Mouse (Mus musculus): ENCODE data around the gene Sncg. TPM values are rescaled to one million over a fixed set of nuclear protein-coding genes. Genes with fewer than 3 reads are reported as not detected.
"Not testable (repeated sequence)": the region's sequence is repeated elsewhere in the genome, so short reads cannot be mapped to it uniquely, and the experiment has no call there.

The Sncg gene
- total RNA-seq, 1 experiment from 2014 or later, result 7.4 TPM

DNA sequence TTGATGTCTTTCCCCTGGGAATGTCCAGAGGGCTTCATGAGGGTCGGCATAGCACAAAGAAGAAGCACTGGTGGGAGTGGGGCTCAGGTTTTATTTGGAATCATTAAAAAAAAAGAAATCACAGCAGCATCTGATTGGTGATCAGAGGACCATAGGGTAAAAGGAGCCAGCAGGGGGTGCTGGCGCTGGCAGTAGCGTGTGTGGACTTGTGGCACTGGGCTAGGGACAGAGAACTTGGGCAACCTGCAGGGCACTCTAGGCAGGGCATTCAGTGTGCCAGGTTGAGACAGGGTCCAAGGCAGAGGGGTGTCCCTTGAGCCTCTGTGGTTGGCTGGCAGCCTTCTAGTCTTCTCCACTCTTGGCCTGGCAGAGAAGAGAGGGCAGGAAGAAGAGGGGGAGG lies 4.4 kb downstream of the Sncg start:
- peak; percentile 9 for DNase-seq

DNA sequence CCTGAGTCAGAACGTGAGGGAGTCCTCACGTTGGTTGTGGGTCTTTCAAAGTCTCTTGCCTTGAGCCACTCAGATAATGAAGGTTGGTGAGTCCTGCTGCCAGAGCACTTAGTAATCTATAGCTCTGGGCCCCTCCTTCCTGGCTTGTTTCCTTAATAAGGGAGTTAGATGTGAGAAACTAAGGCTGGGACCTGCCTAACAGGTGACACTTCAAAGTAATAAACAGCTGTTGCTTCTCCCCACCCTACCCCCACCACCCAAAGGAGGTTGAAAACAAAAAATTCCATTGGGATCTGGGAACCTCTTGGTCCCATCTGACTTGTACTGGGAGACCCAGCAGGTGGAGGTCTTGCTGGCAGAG lies 9.5 kb downstream of the Sncg start:
- DNase-seq, result no peak

- DNase-seq, result not testable (repeated sequence)
These were observed 10.1 kb downstream of the Sncg start for GRCm38 (mm10) chr14:34364254-34365146.

DNA sequence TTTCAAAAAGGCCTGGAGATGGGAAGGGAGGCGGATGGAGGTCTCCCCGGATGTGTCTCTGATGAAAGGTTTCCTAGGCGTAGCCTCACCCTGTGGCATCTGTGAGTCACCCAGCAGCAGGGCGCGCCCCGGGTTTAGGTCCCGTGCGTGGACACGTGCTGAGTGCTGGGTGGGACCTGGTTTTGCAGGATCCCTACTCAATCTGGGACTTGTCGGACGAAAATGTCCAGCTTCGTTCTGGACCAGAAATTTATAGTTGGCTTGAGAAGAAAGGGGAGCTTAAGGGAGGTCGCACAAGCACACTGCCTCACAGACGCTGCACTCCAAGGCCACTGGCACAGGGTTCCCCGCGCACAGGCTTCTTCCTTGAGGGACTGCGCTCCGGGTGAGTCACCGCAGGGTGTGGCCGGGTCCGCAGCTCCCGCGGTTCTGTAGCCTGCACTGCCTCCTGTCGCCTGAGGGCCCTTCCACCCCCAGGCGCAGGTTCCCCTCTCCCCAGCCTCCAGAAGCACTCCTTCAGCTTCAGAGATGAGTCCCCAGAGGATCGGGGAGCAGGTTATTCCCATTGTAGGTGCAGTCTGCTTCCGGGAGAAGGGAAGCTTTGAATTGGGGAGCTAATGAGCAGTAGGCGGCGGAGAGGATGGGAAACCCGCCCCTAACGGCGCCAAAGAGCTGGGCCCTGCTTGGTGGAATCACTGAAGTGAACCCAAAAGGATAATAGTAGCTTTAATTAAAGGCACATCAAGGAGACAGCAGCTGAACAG lies 10.9 kb downstream of the Sncg start:
- peak; percentile 87 for DNase-seq

DNA sequence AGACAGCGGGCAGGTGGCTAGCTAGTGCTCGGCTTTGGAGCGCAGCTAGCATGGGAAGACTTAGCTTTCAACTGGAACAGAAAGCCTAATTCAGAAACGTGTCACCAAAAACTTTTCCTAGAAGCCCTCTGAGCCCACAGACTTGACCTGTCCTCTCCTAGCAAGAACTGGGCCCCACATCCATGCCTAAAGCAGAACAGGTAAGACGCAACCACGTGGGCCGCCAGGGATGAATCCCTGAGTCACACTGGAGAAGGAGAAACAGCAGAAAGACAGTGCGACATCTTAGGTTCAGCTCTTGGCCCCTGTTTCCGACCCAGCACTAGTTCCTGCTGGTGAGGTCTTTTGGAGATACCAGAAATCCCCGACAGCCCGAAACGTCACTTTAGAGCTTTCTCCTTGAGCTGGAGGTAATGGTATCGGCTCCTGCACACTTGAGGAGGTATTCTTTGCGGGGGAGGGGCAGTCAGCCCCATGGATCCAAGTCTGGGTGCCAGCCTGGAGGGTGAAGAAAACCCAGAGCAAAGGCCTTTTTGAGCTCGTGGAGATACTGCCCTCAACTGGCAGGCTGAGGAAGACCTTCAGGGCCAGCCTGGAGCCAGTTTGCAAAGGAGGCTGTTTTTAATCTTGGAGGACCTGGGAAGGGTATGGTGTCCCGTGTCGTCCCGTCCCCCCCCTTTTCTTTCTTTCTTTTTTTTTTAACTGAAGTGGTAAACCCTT lies 11.7 kb downstream of the Sncg start:
- DNase-seq, result peak; percentile 71

DNA sequence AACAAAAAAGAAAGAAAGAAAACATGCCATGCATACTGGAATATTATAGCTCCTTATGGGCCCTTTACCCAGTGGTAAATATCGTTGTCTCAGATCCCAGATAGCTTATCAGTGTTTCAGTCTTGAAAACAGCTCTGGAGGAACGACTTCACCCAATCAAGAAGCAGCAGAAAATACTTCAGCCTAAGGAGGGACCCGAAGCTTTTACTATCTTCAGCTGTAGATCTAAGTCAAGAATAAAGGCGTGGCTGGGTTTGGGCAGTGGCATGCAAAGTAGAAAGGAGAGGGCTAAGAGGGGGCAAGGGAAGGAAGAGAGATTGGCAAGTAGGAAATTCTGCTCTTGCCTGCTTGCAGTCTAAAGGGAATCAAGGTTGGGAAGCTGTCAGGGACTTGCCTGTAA lies 12.5 kb downstream of the Sncg start:
- no peak for DNase-seq

GRCm38 (mm10) chr14:34360251-34360650 lies 14.3 kb downstream of the Sncg start:
- no peak for DNase-seq

GRCm38 (mm10) chr14:34359676-34360244 lies 14.8 kb downstream of the Sncg start:
- no peak for DNase-seq

- DNase-seq, result no peak
These were observed 16.7 kb downstream of the Sncg start for GRCm38 (mm10) chr14:34357671-34358455.

- no peak for DNase-seq
These were observed 19.3 kb downstream of the Sncg start, which contains the start of gene Fam25c for GRCm38 (mm10) chr14:34355301-34355700. Gene Fam25c, minus strand, starts transcription at chr14:34355433.

- DNase-seq, result no peak
These were observed 20.1 kb downstream of the Sncg start for GRCm38 (mm10) chr14:34354456-34354855.

DNA sequence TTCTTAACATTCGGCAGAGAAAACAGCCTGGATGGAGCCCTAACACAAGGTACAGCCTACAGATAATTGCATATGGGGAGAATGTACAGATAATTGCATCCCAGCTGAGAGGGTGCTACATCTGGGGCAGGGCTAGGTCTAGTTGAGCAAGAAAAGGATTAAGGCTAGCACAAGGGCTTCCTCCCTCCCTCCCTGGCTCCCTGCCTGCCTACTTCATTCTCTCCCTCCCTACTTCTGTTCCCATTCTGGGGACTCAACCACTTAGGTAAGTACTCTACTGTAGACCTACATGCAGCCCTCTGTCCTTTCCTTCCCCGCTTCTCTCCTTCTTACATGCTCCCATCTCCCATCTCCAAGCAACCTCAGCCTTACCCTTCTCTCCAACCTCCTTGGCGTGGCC lies 21.3 kb downstream of the Sncg start:
- no peak for DNase-seq

- DNase-seq, result no peak
These were observed 22.1 kb downstream of the Sncg start for GRCm38 (mm10) chr14:34352523-34352922.

DNA sequence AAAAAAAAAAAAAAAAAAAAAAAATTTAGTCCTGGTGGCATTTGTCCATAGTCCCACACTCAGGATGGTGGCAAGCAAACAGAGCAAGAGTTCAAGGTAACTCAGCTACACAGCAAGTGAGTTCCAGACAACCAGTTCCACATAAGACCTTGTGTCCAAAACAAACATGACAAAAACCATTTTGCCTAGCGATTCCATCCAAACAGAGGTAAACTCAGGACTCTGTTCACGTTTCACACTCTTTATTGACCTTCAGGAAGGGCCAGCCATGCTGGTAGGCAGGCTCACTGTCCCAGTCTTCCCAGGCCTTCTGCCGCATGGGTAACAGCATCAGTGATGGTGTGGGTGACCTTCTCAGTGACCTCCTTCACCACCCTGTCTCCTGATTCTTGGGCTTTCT lies 22.9 kb downstream of the Sncg start:
- DNase-seq, result no peak

- no peak for DNase-seq
These were observed 25.6 kb downstream of the Sncg start for GRCm38 (mm10) chr14:34349007-34349406.

GRCm38 (mm10) chr14:34348301-34348700 lies 26.3 kb downstream of the Sncg start:
- DNase-seq, result no peak

DNA sequence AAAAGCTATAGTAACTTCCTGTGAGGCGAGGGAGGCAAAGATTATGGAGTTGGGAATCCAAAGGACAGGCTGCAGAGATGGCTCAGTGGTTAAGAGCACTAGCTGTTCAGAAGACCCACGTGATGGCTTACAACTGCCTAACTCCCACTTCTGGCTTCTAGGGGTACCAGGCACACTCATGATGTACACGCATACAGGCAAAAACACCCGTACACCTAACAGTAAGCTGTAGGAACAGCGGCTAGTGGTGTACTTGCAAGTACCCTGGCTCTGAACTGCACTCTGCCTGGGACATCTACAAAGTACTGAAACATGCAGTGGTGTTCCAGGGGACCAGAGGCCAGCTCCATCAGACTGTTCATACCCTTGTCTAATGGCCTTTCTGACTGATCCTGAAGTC lies 27.5 kb downstream of the Sncg start:
- DNase-seq, result no peak

DNA sequence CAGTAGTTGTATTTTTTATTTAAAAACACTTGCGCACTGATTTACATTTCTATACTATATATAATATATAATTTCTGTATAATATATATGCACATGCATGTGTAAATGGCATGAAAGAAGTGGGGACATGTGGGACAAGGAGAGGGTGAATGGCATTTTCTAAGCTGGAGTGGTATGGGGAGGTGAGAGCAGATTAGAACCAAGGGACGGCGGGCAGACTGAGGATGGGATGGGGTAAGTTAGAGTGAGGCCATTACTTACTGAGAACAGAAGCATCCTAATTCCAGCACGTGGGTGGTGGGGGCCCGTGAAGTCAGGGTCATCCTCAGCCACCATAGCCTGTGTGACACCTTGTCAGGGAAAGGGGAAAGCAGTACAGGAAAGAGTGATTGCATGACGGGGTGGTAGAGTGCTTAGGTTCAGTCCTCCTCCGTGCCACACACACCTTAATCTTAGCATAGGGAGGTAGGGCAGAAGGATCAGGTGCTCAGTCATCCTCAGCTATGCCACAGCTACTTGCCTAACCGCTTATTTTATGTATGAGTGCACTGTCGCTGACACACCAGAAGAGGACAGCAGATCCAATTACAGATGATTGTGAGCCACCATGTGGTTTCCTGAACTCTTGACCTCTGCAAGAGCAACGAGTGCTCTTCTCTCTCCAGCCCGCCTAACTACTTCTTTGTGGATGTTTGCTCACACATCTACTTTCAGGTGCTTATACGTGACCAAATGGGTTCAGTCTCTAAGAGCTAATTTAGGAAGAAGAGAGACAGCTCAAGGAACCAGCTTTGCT lies 28.6 kb downstream of the Sncg start:
- no peak for DNase-seq

GRCm38 (mm10) chr14:34344361-34344760 lies 30.2 kb downstream of the Sncg start:
- no peak for DNase-seq

DNA sequence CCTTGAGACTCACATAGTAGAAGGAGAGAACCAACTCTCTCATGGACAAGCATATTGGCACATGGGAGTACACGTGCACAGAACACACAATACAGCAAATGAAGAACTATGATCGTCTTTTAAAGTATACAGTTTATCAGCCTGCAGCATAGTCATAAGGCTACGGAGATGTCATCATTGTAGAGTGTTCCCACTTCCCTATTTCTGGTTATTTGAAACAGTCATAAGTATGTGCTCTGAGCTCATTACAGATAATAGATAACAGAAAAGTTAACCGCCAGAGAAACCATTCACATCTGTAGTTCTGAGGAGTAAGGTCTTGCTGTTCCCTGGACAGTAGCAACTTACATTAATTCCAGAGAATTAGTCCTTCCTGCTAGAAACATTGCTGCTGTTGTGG lies 31.5 kb downstream of the Sncg start:
- DNase-seq, result no peak

GRCm38 (mm10) chr14:34341993-34342392 lies 32.6 kb downstream of the Sncg start:
- DNase-seq, result no peak
